Mouse (Mus musculus) layer of hippocampus, postnatal 36 days (tissue): Measurements from ENCODE around the gene Phf12. TPM values are rescaled to one million over a fixed set of nuclear protein-coding genes. Genes with fewer than 3 reads are reported as not detected.
A peak's percentile ranks its signal among the peaks of the same experiment; 100 is the strongest.

Source experiments
- DNase-seq, 2 experiments: peaks; one replicate each; pipeline ENCODE4 v3.0.0; 2022
- total RNA-seq, 2 experiments: library from RNA; stranded (reverse); gene quantifications; 2 replicates each; pipeline ENCODE4 v1.2.3; 2021

Phf12 gene
- 10 to 100 TPM; 48.3 to 51.2 TPM for total RNA-seq

DNA sequence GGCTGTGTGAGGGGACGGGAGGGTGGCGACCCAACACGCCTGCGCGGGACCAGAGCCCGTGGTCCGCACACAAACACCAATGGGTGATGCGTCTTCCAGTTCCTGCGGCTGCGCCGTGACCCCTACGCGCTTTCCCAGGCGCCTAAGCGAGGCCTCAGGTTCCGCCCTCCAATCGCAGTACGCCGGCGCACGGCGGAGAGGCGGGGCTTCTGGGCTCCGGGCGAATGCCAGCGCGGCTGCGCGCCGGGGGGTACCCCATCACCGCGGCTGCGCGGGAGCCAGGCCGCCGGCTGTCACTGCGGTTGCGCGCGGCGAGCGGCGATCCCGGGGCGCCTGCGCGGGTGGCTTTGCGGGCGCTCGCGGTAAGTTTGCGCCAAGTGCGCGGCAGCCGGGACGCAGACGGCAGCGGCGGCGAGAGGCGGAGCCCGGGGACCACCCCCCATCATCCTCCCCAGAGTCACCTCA, at the start of gene Phf12:
Gene Phf12 (plus strand): TSS at position 314 of the 465 bp plus-strand sequence.
- peak; percentile 100 for DNase-seq

DNA sequence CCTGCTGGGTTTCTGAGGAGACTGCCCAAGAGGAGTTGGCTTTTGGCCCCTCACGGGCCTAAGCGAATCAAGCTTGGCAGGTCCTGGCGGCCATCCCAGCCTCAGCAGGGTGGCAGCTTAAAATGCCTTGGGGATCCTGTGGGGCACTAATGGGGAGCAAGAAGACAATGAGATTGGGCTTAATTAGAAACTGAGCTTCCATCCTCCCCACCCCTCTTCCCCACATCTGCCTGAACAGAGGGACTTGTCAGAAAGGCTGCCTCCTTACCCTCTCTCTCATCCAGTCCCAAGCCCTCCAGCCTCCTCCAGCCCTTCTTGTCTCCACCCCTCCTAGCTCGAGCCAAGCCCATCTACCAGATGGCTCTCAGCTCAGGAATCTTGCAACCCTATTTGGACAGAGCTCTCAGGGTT, 48.4 kb upstream of the Phf12 start:
- no peak for DNase-seq

DNA sequence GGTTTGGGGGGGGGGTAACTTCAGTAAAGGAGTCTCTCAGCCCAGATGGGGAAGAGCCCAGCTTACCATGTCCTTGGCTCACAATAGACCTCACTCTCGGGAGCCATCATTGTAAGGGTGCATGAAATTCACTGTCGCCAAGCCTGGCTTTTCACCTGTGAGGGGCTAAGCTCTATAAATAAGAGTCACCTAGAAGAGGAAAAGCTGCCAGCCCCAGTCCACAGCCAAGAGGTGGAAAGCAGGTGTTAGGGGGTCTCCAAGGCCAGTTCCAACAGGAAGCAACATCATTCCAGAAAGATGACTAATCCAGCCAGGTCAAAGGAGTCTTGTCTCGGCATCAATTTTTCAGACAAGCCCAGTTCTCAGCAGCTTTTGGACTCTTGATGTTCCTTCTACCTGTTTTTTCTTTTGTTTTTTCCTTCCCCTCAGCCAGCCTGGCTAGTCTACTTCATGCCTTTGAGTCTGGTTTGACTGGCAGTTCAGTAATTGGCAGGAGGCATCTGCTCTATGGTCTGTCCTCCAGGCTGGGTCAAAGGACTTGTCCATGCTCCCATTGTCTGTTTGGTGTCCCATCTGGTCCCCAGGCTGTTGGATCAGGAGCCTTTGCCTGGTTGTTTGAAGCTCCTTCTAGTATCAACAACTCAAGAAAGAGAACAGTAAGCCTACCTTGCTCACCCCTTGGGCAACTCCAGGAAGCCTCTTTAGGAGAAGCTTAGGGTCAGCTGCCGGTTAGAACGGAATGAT, 47.8 kb upstream of the Phf12 start:
- no peak for DNase-seq

DNA sequence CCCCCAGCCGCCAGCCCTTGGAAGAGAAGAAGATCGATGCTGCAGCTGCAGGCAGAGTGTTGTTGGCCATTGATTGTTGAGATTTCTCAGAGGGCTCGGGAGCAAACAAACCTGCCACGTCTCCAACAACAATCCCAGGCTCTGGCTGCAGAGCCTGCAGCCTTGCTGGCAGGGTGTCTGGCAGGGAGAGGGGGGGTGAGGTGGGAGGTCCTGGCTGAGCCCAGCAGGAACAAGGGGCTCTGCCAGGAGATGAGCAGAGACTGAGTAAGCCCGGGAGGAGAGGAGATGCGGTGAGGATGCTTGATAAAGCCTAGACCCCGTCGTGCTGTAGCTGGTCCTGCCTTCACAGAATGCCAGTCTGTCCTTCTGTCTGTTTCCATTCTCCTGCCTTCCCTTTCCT, 45.7 kb upstream of the Phf12 start:
- DNase-seq, result no peak

DNA sequence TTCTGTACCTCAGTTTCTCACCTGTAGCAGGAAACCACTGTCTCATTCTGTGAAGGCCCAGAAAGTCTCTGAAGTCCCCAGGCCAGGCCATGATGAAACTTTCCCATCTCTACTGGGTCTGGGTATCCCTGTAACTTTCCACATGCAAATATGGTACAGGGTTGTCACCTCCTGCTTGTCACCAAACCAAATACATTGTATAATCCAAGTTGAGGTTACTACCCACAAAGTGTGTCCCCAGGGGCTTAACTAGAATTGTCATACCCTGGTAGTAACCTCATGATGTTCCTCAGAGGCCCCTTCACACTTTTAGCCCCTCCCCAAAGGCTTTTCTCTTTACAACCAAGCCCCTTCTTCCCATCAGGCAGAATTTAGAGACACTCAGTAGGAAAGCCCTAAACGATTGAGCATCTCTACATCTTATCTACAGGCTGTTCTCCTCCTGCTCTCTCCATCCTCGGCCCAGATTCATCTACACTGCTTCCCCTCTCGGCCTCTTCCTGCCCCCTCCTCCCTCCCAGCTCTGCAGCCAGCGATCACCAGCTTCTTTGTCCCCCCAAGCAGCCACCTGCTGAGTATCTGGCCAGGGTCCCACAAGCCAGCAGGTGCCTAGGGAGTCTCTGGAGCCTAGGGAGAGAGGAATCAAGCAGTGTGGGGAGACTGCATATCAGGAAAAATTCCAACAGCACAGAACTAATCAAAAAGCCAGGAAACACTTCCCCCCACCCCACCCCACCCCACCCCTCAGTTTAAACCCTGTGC, 44.7 kb upstream of the Phf12 start:
- no peak for DNase-seq

DNA sequence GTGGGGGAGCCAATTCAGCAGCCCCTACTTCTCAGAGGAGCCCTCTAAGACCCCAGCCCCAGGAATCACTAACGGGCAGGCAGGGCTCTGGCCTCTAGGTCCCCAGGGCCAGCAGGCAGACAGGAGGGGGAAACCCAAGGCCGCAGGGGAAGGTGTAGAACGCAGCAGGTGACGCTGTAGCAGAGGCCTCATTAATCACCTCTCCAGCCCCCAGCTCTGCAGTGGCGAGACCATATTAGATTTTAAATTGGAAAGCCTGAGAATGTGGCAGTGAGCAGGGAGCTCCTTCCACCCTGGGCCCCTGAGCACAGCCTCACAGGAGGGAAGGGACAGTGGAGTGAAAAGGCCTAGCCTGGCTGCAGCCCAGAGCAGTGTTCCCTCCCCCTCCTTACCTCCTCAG, 40.3 kb upstream of the Phf12 start:
- no peak for DNase-seq

DNA sequence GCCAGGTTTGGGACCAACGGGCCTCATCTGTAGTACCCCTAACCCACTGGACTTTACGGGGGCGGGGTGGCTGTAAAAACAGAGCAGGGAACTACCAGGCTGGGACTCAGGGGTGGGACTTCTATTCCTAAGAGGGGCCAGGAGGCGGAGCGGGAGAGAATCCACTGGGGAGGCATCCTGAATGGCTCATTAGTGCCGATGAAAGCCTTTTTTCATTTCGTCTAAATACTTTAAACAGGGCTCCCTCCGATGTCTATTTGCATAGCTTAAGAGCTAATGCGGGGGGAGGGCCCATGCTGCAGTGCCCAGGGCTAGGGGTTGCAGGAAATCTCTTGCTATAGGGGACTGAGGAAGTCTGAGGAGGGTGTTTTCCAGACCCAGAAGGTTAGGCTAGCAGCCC, 34.7 kb upstream of the Phf12 start:
- no peak for DNase-seq

DNA sequence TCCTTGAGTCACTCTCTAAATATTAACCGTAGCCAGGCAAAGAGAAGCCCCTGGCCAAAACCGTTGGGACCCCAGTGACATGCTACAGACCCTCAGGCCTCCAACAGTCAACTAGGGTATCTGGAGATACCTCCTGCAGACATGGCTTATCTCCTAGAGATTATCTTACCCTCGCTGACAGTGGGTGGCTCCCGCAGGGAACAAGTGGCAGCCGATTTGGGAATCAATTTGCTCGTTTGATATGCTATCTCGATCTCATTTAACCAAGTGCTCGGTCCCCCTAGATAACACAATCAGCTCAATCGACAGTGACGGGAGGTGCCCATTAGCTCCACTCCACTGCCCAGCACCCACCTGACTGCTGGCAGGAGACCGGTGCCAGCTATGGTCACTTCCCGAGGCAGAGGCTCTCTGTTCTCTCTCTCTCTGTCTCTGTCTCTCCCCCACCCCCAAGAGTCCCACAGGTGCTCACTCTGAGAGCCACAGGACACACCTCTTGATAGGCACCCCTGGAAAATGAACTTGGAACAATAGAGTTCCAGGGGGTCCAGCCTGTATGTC, 32.3 kb upstream of the Phf12 start:
- no peak for DNase-seq

DNA sequence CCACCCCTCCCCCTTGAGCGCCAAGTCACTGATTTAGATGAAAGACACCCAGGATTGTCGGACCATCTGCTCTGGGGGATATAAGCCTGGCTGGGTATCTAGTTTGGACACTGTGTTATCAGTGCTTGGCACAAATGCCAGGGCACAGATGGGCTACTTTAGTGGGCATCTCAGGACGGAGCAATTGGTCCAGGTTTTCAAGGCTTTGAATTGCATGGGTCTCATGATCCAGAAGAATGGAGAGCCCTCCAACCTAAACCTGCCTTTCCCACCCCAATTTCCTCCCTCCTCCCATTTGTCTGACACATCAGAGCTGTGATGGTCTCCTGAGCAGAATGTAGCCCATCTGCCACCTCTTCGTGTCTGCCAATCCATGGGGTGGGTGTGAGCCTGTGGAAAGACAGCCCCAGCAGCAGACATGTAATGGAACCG, 31.7 kb upstream of the Phf12 start:
- DNase-seq, result peak; percentile 79 to 80

DNA sequence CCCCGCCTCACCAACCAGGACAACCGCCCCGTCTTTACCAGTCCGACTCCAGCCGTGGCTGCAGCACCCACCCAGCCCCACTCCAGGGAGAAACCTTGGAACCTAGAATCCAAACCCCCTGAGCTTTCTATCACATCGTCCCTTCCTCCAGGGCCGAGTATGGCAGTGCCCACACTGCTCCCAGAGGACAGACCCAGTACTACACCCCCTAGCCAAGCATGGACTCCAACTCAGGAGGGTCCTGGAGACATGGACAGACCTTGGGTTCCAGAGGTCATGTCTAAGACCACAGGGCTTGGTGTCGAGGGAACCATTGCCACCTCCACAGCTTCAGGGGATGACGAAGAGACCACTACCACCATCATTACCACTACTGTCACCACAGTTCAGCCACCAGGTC, 28.9 kb upstream of the Phf12 start:
- DNase-seq, result no peak

DNA sequence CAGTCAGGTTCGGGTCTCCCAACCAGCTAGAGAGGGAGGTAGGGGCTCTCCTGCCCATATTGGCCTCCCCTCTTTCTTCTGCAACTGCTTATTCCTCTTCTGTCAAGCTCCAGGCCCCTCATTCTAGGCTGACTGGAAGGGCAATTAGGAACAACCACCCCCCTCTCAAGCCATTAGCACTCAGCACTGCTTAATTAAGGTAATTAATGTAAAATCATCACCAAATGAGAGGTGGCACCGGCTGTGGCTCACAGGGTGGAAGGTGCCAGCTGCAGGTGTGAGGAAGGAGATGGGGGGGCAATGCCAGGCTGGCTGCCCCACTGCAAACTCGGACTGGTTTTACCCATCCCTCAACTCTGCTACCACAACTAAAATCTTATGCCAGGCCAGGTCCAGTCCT, 26.1 kb upstream of the Phf12 start:
- no peak for DNase-seq

DNA sequence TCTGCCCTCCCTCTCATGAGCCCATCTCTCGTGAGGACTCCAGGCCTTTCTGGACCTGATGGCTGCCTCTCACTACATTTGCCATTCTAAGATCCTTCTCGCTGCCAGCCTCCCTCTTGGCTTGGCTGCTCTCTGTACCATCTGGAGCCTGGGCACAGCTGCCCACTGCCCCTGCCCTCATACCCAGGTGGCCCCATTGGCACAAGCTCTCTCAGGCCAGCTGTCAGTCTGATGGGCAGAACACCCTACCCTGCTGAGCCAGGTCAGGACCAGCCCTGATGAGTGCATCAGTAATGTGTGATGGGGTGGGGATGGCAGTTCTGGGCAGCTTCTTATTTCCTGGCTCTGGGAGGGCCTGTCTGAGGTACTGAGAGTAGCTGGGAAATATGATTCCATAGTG, 24.3 kb upstream of the Phf12 start:
- DNase-seq, result no peak

DNA sequence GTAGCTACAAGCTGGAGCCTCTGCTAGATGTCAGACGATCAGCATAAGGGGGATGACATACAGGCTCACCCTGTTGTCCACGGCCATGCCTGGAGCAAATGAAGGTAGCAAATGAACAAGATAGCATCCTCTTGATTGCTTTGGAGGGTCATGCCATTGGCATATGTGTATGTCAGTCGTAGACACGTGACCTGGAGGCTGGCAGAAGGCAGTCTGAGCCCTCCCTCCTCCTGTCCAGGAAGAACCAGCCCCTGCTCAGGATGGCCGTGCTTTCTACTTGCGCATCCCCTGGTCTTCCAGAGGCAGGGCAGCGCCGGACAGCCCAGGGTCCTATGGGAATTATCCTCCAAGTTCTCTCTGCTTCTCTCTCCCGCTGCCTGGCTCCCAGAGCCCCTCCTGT, 23.6 kb upstream of the Phf12 start:
- no peak for DNase-seq

DNA sequence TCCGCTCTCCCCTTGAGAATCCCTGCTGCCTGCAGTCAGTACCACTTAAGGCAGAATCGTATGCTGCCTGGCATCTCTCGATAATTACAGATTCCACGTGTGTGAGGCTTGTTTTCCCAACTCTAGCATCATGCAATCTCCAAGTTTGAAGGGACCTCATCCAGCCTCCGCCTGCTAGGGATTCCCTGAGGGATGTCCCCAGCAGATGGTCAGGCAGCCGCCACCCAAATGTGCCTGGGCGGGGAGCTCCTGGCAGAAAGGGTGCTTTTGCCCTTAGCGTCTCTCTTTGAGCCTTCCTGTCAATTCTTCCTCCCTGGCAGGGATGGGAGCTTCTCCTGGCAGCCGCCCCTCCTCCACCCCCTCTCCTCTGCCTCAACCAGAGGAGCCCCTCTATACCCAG, 22.4 kb upstream of the Phf12 start:
- peak; percentile 75 to 82 for DNase-seq

DNA sequence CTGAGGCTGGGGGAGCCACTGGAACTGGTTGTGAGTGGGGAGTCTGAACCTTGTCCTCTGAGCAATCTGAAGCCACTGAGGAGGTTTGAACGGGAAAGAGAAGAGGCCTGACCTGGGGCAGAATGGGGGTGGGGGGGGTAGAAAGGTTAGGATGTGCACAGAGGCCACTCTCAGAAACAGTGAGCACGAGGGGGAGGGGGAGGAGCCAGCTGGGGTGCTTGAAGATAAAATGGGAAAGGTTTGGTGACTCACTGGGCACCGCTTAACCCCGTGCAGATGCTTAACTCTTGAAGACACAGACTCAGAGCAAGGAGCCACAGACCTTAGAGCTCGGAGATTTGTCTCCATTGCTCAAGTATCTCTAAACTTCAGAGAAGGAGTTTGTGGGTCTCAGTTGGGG, 21.7 kb upstream of the Phf12 start:
- DNase-seq, result no peak

DNA sequence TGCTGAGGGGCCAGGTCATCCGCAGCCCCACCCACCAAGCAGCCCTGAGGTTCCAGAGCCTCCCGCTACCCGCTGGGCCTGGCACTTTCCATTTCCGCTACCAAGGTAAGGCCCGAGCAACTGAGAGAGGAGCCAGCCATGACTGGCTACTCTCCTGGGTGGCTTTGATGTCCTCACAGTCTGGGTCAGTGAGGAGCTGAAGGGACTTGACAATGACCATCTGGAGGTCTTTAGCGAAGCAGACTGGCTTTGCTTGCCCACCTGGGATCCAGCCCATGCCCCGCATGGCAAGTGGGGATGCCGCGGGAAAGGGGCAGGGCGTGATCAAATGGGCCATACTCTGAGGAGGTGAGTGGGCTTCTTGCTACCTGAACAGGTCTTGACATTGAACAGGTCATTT, 19.6 kb upstream of the Phf12 start:
- DNase-seq, result no peak

DNA sequence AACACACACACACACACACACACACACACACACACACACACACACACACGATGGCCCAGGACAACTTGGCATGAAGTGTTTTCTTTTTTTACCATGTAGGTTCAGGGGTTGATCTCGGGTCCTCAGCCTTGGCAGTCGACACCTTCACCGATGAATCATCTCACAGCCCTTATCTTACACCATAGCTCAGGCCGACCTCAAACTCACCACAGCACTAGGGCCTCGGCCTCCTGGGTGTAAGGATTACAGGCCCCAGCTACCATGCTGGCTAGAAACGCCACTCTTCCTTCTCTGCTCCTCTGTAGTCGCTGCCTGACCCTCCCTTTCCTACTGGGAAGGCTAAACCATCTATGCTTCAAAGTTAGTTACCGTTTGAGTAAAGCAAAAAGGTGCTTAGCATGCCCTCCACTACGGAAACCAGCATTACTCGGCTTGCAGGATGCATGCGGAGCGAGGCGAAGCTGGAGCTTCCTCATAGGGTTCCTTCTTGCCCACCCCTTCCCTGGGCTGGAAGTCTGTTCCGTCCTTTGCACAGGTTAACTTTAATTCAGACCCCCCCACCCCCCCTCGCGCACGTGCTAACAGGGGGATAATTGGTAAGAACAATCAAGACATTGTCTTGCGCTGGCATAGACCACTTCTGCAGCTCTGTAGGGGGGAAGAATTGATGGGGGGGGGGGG, 18.0 kb upstream of the Phf12 start:
- no peak for DNase-seq

DNA sequence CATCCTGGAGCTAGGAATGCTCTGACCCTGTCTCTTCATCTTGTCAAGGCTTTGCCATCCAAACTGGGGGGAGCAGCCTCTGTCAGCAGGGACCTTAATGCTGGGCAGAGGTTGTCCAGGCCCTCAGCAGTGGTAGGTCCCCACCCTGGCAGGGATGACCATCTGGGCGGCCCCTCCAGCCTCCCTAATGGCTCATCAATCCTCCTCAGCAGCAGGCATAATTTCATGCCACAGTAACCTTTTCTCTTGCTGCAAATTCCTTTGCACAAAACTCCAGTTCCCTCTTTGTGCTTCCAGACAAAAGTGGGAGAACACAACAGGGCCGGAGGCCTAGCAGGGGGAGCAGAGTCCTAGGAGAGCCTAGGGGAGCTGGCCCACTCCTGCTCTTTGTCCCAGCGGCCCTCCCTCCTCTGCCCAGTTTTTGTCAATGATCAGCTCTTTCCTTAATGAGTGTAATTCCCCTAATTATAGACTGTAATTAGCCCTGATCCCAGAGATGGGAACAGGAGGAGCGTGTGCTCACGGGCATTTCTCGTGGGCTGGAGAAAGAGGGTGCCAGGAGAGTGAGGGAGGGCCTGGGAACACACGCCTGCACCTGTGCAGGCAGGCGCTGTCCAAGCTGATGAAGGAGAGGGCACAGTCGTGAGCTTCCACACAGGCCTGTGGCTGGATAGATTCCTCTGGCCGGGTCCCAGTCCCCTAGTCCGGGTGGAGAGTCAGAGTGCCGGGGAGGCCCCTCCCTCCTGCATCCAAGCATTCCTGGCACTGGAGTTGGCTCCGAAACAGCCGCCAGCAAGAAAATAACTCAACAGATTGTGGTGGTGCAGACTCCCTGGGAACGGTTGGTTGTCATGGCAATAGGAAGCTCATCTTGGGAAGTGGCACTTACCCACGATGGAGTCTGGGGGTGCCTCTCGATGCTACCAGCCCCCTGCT, 17.2 kb upstream of the Phf12 start:
- peak; percentile 84 to 88 for DNase-seq

DNA sequence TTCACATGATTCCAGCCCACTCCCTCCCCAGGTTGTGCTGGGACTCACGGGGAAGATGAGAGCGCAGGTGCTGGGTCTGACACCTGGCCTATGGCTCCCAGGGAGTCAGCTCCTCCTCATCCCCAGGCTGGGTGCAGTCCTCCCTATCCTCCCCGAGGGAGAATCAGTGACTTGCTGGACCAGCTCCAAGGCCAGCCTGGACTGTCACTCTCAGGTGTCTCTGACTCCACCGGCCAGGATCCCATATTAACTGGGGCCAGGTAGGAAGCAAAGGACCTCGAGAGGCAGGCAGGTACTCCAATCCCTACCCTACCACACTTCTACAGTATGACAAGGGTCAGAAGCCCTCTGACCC, 16.5 kb upstream of the Phf12 start:
- no peak for DNase-seq

DNA sequence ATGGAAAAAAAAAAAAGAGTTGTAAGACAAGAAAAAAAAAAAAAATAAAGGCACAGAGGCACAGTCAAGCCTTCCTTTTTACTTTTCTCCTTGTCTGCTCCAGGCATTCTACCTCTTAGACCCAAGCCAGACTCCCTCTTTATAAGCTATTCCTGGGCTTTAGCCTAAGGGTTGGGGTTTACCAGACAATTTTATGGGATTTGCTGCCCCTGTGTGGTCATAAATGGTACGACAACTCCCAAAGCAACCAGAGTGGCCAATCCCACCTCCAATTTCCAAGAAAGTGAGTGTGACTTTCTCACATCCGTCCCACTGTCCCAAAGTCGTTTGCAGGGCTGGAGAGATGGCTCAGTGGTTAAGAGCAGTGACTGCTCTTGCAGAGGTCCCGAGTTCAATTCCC, 15.4 kb upstream of the Phf12 start:
- DNase-seq, result peak; percentile 51 to 73

DNA sequence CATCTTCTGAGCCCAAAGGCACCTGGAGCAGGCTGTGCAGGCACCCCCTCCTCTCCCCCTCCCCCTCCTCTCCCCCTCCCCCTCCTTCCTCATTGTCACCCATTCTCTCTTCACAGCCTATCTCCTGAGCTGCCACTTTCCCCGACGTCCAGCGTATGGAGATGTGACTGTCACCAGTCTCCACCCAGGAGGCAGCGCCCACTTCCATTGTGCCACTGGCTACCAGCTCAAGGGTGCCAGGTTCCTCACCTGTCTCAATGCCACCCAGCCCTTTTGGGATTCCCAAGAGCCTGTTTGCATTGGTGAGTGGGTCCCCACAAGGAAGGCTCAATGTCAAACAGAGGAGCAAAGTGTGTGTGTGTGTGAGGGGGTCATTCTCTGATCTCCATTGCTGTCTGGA, 13.8 kb upstream of the Phf12 start:
- DNase-seq, result no peak

DNA sequence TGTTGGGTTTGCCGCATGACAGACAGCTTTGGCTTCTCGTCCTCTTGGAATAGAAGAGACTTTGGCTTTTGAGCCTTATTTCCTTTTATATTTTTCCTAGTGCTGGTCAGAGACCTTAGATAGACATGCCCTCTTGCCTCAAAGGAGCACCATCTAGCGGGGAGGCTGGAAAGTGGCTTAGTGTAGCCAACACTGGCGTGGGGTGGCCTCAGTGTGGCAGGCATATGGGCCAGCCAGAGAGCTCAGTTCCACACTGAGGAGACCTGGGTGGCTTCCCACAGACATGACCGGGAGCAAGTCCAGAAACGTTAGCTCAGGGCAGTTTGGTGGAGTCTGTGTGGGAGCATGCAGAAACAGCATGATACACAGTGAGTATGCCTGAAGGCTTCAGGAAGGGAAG, 11.8 kb upstream of the Phf12 start:
- no peak for DNase-seq
